Mouse (Mus musculus): ENCODE results near the gene Nudc. TPM values are rescaled to one million over a fixed set of nuclear protein-coding genes. Genes with fewer than 3 reads are reported as not detected.
"Not testable (repeated sequence)": the region's sequence is repeated elsewhere in the genome, so short reads cannot be mapped to it uniquely, and the experiment has no call there.

Nudc gene
- polyA plus RNA-seq, 1 experiment from 2014 or later = 322 TPM

DNA sequence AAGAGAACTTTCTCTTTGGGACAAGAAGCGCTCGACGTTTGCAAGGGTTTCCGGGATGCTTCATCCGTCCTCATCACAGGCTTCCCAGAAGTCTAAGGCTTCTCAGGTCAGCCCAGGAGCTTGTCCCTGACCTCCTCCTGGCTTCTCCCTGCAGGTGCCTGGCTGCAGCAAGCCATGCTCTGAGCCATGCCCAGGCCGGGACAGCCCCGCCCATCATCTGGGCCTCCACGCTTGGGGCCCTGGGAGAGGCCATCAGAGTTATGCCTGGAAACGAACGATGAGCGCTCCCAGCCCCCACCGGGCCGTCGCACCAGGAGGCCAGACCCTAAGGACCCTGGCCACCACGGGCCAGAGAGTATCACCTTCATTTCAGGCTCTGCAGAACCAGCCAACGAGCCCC, 18.0 kb downstream of the Nudc start:
- ATAC-seq (replicated peaks; ENCODE audit: insufficient number of reproducible peaks, low FRiP score, low TSS enrichment, low read depth) (no peak), DNase-seq (ENCODE audit: low spot score) (no peak)
- Histone ChIP-seq H3K36me3 (replicated peaks; ENCODE audit: control insufficient read depth, insufficient read depth, low read depth, low read length) (peaks cover 3% of the 10 kb centered on the region; the same call in 1 of the 2 replicates), H3K27ac (replicated peaks; ENCODE audit: low read depth, low read length) (no peak overlapping the region), H3K9ac (replicated peaks; ENCODE audit: low read length) (no peak overlapping the region), H3K4me2 (ENCODE audit: low read depth, low read length) (no peak overlapping the region), H3K4me1 (ENCODE audit: control insufficient read depth, insufficient read depth, low read length) (no peaks in the 10 kb centered on the region), H3K9me3 (replicated peaks; ENCODE audit: control insufficient read depth, low read length) (no peaks in the 10 kb centered on the region), H3K4me3 (ENCODE audit: low read depth, low read length) (no peak overlapping the region), H3K27me3 (ENCODE audit: control insufficient read depth, insufficient read depth, low read length) (no peaks in the 10 kb centered on the region)
- WGBS = 74% methylated on average over 16 of the region's 16 CpGs

DNA sequence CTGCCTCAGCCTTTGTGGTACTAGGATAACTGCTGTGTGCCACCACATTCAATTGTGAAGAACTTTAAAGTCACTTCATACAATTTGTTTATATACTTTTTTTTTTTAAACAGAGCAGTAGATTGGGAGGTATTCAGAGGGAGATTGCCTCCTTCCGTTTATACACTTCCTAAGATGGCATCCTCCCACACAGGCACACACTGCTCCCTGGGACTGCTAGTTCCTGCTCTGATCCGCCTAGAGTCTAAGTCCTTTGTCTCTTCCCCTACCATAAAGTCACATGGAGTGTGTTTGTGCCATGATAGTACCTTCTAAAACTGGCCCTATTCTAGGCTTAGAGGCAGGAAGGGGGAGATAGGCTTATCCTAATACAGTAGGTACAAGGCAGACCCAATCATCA, 24.3 kb downstream of the Nudc start:
- Histone ChIP-seq H3K27ac (replicated peaks; ENCODE audit: low read depth, low read length) (no peak overlapping the region), H3K9ac (replicated peaks; ENCODE audit: low read length) (no peak overlapping the region), H3K4me1 (ENCODE audit: control insufficient read depth, insufficient read depth, low read length) (no peaks in the 10 kb centered on the region), H3K9me3 (replicated peaks; ENCODE audit: control insufficient read depth, low read length) (no peaks in the 10 kb centered on the region), H3K4me3 (ENCODE audit: low read depth, low read length) (no peak overlapping the region), H3K4me2 (ENCODE audit: low read depth, low read length) (no peak overlapping the region), H3K36me3 (replicated peaks; ENCODE audit: control insufficient read depth, insufficient read depth, low read depth, low read length) (no peaks in the 10 kb centered on the region), H3K27me3 (ENCODE audit: control insufficient read depth, insufficient read depth, low read length) (peaks cover 30% of the 10 kb centered on the region)
- 75% methylated on average over 2 of the region's 2 CpGs for WGBS
- DNase-seq (ENCODE audit: low spot score) = no peak
- ATAC-seq (replicated peaks; ENCODE audit: insufficient number of reproducible peaks, low FRiP score, low TSS enrichment, low read depth) = no peak

DNA sequence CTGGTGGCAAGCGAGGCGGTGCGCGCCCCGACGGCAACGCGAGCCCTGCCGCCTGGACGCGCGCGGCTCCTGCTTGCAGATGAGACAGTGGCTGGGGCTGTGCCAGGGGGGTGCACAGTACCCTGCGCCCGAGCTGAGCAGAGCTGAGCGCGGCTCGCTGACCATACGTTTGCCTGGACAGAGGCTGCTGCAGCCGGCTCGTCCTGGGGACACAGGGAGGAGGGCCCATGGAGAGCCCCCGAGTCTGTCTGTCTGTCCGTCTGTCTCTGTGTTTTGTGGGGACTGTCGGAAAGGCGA, 26.5 kb downstream of the Nudc start:
- no peaks in the 10 kb centered on the region for H3K36me3 ChIP-seq (replicated peaks; ENCODE audit: control insufficient read depth, insufficient read depth, low read depth, low read length)
- peak overlapping the region; percentile 39 for H3K4me3 ChIP-seq (ENCODE audit: low read depth, low read length)
- DNase-seq (ENCODE audit: low spot score) (no peak), ATAC-seq (replicated peaks; ENCODE audit: insufficient number of reproducible peaks, low FRiP score, low TSS enrichment, low read depth) (no peak)
- no peak overlapping the region for H3K27ac ChIP-seq (replicated peaks; ENCODE audit: low read depth, low read length)
- WGBS = 4% methylated on average over 21 of the region's 25 CpGs
- H3K4me1 ChIP-seq (ENCODE audit: control insufficient read depth, insufficient read depth, low read length) = no peaks in the 10 kb centered on the region
- peaks cover 30% of the 10 kb centered on the region for H3K27me3 ChIP-seq (ENCODE audit: control insufficient read depth, insufficient read depth, low read length)
- no peaks in the 10 kb centered on the region for H3K9me3 ChIP-seq (replicated peaks; ENCODE audit: control insufficient read depth, low read length)
- peak overlapping the region; percentile 48 for H3K4me2 ChIP-seq (ENCODE audit: low read depth, low read length)
- H3K9ac ChIP-seq (replicated peaks; ENCODE audit: low read length) = peak overlapping the region; percentile 54

DNA sequence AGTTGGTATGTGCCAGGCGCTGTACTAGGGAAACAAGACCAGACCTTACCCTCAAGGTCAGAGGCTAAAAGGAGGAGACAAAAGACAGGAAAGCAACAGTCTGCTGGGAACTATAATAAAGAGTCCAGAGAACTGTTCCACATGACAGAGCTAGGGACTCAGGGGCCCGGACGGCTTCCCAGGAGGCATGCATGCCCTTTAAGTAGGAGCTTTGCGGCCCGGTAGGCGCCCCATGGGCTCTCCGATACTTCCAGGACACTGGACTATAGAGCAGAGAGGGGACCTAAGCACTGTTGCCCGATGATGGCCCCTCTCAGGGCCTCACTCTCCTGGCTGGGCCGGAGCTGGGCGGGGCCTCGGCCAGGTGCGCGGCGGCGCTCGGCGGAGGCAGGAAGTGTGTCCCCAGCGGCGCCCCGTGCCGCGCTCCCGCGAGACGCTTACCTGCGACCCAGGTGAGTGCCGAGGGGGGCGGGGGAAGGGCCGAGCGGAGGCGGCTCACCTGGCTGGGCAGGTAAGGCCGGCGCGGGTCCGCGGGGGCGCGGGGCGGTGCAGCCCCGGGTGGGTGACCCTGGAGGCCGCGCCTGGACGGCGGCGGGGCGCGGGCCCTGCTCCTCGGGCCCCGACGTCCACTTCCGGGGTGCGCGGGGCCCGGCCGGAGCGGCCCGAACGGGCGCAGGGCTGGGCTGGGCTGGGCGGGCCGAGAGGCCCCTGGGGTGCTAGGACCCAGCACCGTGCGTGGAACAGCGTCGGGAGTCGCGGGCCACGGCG, 27.0 kb downstream of the Nudc start, which contains the start of gene Kdf1:
Gene Kdf1 (plus strand): TSS at position 363 of the 768 bp plus-strand sequence.
- H3K4me3 ChIP-seq (ENCODE audit: low read depth, low read length) = peak within 1 kb of the TSS; percentile 39
- ATAC-seq (replicated peaks; ENCODE audit: insufficient number of reproducible peaks, low FRiP score, low TSS enrichment, low read depth) = no peak
- peak within 1 kb of the TSS; percentile 48 for H3K4me2 ChIP-seq (ENCODE audit: low read depth, low read length)
- H3K9me3 ChIP-seq (replicated peaks; ENCODE audit: control insufficient read depth, low read length) = no peaks in the 10 kb centered on the region
- peaks cover 30% of the 10 kb centered on the region for H3K27me3 ChIP-seq (ENCODE audit: control insufficient read depth, insufficient read depth, low read length)
- no peak within 1 kb of the TSS for H3K27ac ChIP-seq (replicated peaks; ENCODE audit: low read depth, low read length)
- H3K4me1 ChIP-seq (ENCODE audit: control insufficient read depth, insufficient read depth, low read length) = no peaks in the 10 kb centered on the region
- 4% methylated on average over 65 of the region's 69 CpGs for WGBS
- no peaks in the 10 kb centered on the region for H3K36me3 ChIP-seq (replicated peaks; ENCODE audit: control insufficient read depth, insufficient read depth, low read depth, low read length)
- H3K9ac ChIP-seq (replicated peaks; ENCODE audit: low read length) = peak within 1 kb of the TSS; percentile 54
- peak; percentile 27 for DNase-seq (ENCODE audit: low spot score)

DNA sequence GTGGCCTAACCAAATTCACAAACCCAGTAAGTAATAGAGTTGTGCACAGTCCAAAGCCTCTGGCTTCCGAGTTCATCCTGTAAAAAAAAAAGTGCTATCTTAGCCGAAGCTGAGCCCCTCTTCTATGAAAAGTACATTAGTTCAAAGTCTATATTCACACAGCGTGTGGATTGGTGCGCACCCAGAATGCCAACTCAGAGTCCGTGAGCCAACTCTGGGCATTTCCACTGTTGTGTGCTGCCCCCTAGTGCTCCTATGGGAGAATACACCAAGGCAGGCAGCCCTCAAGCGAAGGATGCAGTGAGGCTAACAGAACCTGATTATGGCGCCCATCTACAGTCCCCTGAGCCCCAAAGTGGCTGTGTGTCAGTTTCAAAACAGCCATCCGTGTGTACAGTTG, 32.8 kb downstream of the Nudc start:
- DNase-seq (ENCODE audit: low spot score) = peak; percentile 84
- Histone ChIP-seq H3K4me3 (ENCODE audit: low read depth, low read length) (no peak overlapping the region), H3K4me2 (ENCODE audit: low read depth, low read length) (no peak overlapping the region), H3K9me3 (replicated peaks; ENCODE audit: control insufficient read depth, low read length) (no peaks in the 10 kb centered on the region), H3K9ac (replicated peaks; ENCODE audit: low read length) (no peak overlapping the region), H3K27ac (replicated peaks; ENCODE audit: low read depth, low read length) (no peak overlapping the region), H3K4me1 (ENCODE audit: control insufficient read depth, insufficient read depth, low read length) (no peaks in the 10 kb centered on the region), H3K36me3 (replicated peaks; ENCODE audit: control insufficient read depth, insufficient read depth, low read depth, low read length) (no peaks in the 10 kb centered on the region), H3K27me3 (ENCODE audit: control insufficient read depth, insufficient read depth, low read length) (peaks cover 7% of the 10 kb centered on the region; the same call in 1 of the 2 replicates)
- 13% methylated on average over 8 of the region's 8 CpGs for WGBS
- ATAC-seq (replicated peaks; ENCODE audit: insufficient number of reproducible peaks, low FRiP score, low TSS enrichment, low read depth) = no peak

DNA sequence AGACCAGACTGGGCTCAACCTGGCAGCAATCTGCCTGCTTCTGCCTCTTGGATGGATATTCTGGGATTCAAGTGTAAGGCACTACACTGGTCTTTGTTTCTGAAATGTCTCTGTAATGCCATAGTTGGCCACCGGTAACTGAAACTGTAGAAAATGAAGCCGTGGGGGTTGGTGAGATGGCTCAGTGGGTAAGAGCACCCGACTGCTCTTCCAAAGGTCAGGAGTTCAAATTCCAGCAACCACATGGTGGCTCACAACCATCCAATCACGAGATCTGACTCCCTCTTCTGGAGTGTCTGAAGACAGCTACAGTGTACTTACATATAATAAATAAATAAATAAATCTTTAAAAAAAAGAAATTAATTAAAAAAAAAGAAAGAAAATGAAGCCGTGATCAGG, 33.3 kb downstream of the Nudc start:
- H3K36me3 ChIP-seq (replicated peaks; ENCODE audit: control insufficient read depth, insufficient read depth, low read depth, low read length); ATAC-seq (replicated peaks; ENCODE audit: insufficient number of reproducible peaks, low FRiP score, low TSS enrichment, low read depth); H3K9me3 ChIP-seq (replicated peaks; ENCODE audit: control insufficient read depth, low read length); H3K4me1 ChIP-seq (ENCODE audit: control insufficient read depth, insufficient read depth, low read length); H3K27ac ChIP-seq (replicated peaks; ENCODE audit: low read depth, low read length); H3K9ac ChIP-seq (replicated peaks; ENCODE audit: low read length); H3K27me3 ChIP-seq (ENCODE audit: control insufficient read depth, insufficient read depth, low read length); H3K4me2 ChIP-seq (ENCODE audit: low read depth, low read length); DNase-seq (ENCODE audit: low spot score); H3K4me3 ChIP-seq (ENCODE audit: low read depth, low read length): not testable (repeated sequence)
- 48% methylated on average over 4 of the region's 5 CpGs for WGBS

DNA sequence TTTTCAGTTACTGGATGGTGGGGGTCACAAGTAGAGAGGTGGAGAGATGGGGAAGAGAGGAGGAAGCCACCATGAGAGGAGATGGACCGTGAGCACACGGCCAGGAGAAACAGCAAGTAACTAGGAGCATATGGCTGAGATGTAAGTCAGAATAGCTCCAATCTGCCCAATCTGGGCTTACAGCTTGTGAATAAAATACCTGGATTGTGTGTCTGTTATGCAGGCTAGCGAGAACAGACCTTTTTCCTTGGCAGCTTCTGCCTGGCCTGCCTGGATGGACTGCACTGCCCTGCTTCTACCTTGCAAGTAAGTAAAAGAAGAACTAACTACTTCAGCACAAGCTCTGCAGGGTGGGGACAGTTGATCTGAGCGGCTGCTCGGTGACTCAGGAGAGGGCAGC, 34.7 kb downstream of the Nudc start:
- Histone ChIP-seq H3K36me3 (replicated peaks; ENCODE audit: control insufficient read depth, insufficient read depth, low read depth, low read length) (no peaks in the 10 kb centered on the region), H3K27me3 (ENCODE audit: control insufficient read depth, insufficient read depth, low read length) (no peaks in the 10 kb centered on the region), H3K9ac (replicated peaks; ENCODE audit: low read length) (no peak overlapping the region), H3K9me3 (replicated peaks; ENCODE audit: control insufficient read depth, low read length) (no peaks in the 10 kb centered on the region), H3K4me3 (ENCODE audit: low read depth, low read length) (no peak overlapping the region), H3K4me2 (ENCODE audit: low read depth, low read length) (no peak overlapping the region), H3K4me1 (ENCODE audit: control insufficient read depth, insufficient read depth, low read length) (no peaks in the 10 kb centered on the region), H3K27ac (replicated peaks; ENCODE audit: low read depth, low read length) (no peak overlapping the region)
- ATAC-seq (replicated peaks; ENCODE audit: insufficient number of reproducible peaks, low FRiP score, low TSS enrichment, low read depth) = no peak
- 79% methylated on average over 5 of the region's 5 CpGs for WGBS
- no peak for DNase-seq (ENCODE audit: low spot score)

DNA sequence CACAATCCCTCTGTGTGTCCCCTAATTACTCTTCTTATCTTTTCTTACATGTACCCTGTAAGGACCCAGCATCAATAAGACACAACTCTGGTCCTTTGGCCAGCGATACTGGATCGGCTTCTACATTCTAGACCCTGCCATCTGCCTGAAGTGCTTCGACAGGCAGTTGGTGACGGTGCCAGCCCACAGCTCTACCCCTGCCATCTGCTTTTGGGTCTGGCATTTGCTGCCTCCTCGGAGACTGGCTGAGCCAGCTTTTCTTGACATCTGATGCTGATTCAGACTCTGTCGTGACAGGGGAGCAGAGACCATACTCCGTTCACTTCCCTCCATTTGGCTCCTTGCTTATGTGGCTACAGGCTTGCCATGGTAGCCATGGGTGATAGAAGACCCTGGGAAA, 36.8 kb downstream of the Nudc start:
- ATAC-seq (replicated peaks; ENCODE audit: insufficient number of reproducible peaks, low FRiP score, low TSS enrichment, low read depth) (no peak), DNase-seq (ENCODE audit: low spot score) (no peak)
- Histone ChIP-seq H3K36me3 (replicated peaks; ENCODE audit: control insufficient read depth, insufficient read depth, low read depth, low read length) (no peaks in the 10 kb centered on the region), H3K27me3 (ENCODE audit: control insufficient read depth, insufficient read depth, low read length) (no peaks in the 10 kb centered on the region), H3K27ac (replicated peaks; ENCODE audit: low read depth, low read length) (no peak overlapping the region), H3K4me1 (ENCODE audit: control insufficient read depth, insufficient read depth, low read length) (no peaks in the 10 kb centered on the region), H3K9me3 (replicated peaks; ENCODE audit: control insufficient read depth, low read length) (no peaks in the 10 kb centered on the region), H3K9ac (replicated peaks; ENCODE audit: low read length) (no peak overlapping the region), H3K4me2 (ENCODE audit: low read depth, low read length) (no peak overlapping the region), H3K4me3 (ENCODE audit: low read depth, low read length) (no peak overlapping the region)
- 87% methylated on average over 7 of the region's 7 CpGs for WGBS

All from embryonic facial prominence, embryonic 11.5 days (tissue).